Mouse (Mus musculus): ENCODE measurements around the gene 1700014D04Rik.
"Not testable (repeated sequence)": the region's sequence is repeated elsewhere in the genome, so short reads cannot be mapped to it uniquely, and the experiment has no call there.

The 1700014D04Rik gene

DNA sequence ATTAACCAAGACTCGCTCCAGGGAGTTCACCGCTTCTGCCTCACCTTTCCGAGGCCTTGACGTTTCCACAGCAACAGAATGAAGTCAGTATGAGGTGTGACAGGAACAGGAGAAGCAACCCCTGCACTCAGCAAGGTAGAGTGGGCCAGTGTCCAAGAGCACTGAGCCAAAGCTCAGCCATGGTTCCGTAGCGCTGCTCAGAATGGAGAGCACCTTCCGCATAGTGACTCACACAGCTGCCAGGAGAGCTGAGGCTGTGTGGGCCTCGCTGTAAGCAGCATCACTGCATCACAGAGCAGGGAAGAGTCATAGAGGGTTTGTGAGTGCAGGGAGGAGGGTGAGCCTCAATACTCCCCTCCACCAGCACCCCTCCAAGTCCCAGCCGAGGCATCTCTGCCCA, at the start of gene 1700014D04Rik:
1700014D04Rik (minus strand) TSS at position 42 of the 400 bp plus-strand sequence.
- DNase-seq (ENCODE audit: extremely low spot score, low read depth, low spot score) = no peak

DNA sequence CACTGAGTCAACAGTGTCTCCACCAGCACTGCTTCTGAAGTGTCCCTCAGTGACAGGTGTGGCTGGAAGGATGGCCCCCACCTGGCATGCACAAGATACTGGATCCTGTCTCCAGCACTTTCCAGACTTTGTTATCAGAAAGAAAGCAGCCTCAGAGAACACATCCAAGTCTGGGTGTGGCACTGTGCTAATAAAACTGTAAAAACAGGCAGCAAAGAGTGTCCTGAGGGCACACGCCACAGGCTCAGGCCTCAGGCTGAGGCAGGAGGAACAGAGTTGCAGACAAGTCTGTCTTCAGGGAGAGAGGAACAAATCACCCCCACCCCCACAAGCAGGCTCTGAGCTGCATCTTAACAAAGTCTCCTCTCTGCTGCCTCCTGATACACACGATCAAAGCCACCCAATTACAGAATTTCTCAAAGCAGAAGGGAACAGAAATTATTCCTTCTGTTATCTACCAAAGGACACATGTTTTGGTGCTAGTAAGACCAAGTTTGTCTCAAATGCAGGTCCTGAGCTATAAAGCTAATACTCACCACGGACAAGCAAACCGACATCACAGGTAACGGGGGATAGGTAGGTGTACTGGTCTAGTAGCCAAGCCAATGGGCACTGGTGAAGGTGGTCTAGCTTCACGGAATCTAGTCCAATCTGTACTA, 49.4 kb upstream of the 1700014D04Rik start:
- DNase-seq (ENCODE audit: extremely low spot score, low read depth, low spot score) = no peak

- no peak for DNase-seq (ENCODE audit: extremely low spot score, low read depth, low spot score)
Measured at GRCm38 (mm10) chr13:59794786-59795185, 48.2 kb upstream of the 1700014D04Rik start.

DNA sequence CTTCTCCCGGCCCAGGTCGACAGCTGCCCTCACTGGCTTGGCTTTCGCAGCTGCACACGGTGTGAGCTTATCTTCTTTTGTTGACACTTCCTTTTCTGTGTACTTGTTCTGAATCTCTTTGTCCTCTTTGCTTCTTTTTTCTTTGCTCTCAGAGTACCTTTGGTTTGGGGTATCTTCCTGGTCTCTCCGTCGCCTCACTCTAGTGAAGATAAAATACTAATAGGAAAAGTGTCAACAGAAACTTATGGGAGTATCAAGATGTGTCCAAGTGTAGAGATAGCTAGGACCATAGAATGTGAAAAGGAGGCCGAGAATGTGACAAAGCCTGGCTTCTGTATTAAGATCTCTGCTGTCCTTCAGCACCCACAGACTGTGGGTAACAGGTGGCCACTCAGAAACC, 35.6 kb upstream of the 1700014D04Rik start, which contains the start of gene Gm49354:
Gm49354 (minus strand) TSS at position 101 of the 400 bp plus-strand sequence.
- no peak for DNase-seq (ENCODE audit: extremely low spot score, low read depth, low spot score)

- DNase-seq (ENCODE audit: extremely low spot score, low read depth, low spot score) = not testable (repeated sequence)
Measured at GRCm38 (mm10) chr13:59779744-59780264, 33.3 kb upstream of the 1700014D04Rik start.

DNA sequence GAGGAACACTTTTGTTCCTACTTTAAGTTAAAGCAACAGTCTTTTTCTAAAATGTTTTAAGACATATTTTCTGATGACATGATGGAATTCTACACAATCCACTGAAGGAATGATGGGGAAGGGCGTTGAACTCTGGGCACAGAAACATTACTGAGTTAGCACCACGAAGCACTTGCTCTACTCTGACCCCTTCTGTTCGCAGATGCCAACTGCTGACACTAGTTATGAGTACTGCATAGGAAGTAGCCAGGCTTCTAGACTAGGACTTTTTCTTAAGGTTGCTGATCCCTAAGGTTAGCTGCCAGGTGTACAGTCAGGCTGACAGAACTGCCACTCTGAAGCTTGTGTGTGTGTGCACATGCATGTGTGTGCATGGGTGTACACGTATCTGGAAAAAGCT, 32.7 kb upstream of the 1700014D04Rik start:
- DNase-seq (ENCODE audit: extremely low spot score, low read depth, low spot score) = no peak

DNA sequence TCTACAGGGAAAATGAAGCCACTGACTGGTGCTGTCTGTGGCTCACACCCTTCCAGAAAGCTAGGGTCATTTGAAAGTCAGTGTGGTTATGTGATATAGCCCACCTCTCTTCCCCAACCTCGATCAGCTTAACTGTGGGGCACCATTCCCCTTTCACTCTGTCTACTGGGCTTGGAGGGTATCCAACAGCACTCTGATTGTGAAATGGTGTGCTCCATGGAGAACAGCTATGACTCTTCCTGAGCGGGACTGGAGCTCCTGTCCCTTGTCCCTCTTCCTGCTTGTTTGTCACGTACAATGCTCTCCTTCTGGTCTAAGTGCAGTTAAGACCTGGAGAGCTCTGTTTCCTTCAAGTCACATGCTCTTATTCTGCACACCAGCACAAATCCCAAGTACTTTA, 28.6 kb upstream of the 1700014D04Rik start:
- DNase-seq (ENCODE audit: extremely low spot score, low read depth, low spot score) = no peak

DNA sequence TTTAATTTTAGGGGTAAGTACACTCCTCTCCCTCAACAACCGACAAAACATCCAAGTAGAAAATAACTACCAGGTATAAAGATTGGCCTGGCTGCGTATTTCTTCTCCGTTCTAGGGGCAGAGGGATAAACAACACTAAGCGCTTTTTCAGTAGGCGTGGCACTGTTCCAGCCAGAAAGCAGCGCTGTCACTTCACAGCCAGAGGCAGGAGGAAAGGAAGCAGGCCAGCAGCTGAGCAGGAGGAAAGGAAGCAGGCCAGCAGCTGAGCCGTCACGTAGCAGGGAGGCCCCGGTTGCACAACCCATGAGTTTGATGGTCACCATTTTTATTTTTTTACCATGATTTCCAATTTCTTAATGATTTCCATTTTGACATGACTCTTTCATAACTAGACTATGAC, 24.7 kb upstream of the 1700014D04Rik start:
- no peak for DNase-seq (ENCODE audit: extremely low spot score, low read depth, low spot score)

- DNase-seq (ENCODE audit: extremely low spot score, low read depth, low spot score) = no peak
Measured at GRCm38 (mm10) chr13:59770847-59771246, 24.3 kb upstream of the 1700014D04Rik start.

DNA sequence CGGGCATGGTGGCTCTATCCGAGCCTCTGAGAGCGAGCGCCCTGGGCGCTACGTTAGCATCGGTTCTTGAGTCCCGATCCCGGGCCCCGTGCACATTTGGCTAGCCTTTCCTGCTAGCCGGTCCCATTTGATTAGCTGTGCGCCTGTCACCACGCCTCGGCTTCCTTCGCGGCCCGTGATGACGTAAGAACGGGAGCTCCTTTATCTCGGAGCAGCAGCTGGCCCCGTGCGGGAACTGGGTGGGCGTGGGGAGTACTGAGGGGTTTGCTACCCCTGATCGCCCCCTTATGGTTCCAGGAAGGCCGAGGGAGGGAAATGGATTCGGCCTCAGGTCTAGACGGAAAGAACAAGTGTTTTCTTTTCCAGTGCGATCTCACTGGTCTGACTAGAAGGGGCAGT, 23.6 kb upstream of the 1700014D04Rik start:
- DNase-seq (ENCODE audit: extremely low spot score, low read depth, low spot score) = peak; percentile 63

GRCm38 (mm10) chr13:59769296-59770163, 23.0 kb upstream of the 1700014D04Rik start, which contains the start of gene Isca1:
Isca1 (minus strand) TSS chr13:59769810.
- peak; percentile 89 for DNase-seq (ENCODE audit: extremely low spot score, low read depth, low spot score)

DNA sequence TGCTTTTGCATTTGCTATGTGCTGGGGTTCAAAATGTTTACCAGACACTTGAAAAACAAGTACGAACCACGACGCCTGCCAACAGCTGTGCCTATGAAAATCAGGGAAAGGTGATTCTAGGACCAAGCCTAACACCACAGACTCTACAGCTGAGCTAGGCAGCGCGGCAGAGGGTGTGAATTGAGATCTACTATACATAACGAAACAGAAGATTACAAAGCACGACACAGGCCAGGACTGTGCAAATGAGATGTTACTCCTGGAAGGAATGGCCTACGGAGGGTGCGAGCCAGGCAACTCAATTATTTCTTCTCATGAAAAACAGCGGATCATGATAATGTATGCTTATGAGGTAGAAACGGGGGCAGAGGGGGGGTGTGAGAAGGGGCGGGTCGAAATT, 22.0 kb upstream of the 1700014D04Rik start:
- no peak for DNase-seq (ENCODE audit: extremely low spot score, low read depth, low spot score)

DNA sequence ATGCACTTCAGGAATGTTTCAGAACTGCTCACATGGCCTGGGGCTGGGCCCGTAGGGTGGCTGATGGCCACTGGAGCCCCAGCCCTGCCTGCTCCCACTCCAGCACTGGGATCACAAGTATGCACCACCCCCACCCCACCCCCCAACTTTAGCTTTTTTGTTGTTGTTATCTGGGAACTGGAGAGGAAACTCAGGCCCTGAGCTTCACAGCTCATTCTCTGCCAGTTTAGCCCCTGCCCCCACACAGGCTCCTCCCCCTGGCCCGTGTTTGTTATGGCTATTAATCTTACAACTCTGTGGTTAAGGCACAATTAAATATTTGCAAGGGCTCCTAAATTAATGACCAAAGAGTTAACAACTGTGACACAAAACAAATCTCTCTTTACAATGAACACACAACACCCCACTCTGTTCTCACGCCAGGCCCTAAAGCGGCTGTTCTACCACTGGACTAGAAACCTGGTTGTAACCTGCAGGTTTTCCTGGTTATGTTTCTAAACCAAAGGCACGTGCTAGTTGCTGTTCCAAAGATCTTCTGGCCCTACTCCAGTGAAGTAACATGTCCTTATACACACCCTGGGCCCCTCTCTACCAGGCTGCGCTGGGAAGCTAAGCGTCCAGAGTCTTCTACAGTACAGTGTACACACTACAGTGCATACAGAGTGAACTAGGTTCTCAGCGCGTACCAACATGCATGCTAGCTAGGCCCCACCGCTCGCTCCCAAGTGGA, 20.4 kb upstream of the 1700014D04Rik start:
- no peak for DNase-seq (ENCODE audit: extremely low spot score, low read depth, low spot score)

DNA sequence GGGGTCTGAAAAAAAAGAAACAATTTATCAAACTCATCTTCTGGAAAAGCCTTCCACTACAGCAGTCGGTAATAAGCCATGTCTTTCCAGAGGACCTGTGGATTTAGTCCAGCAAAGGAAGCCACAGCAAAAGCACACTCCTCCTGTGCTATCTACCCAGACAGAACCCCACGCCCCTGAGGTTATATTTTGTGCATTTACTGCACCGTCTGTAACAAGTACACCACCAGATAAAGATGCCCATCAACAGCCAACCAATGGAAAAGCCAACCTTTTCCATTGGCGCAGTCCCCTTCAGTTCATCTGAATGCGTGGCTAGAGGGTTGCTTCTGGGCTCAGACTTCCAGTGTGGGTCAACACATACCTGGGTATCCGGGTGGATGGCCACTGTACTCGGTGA, 16.2 kb upstream of the 1700014D04Rik start:
- DNase-seq (ENCODE audit: extremely low spot score, low read depth, low spot score) = no peak

DNA sequence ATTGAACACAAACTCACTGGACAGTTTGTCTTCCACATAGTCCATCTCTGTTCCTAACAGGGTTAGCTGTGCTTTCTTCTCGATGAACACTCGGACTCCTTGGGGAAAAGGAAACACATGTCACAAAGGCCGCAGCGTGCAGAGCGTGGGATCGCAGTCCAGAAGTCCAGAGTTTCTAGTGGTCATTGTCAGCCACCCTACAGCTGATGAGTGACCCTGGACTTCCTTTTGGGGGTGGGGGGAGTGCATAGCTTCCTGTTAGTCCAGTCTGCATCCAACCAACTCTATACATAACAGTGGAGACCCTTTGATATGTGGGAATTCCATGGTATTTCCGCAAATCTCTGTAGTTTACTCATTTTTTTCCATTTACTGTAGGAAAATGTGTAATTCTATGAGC, 10.4 kb upstream of the 1700014D04Rik start:
- DNase-seq (ENCODE audit: extremely low spot score, low read depth, low spot score) = no peak

GRCm38 (mm10) chr13:59750310-59750709, 3.8 kb upstream of the 1700014D04Rik start:
- no peak for DNase-seq (ENCODE audit: extremely low spot score, low read depth, low spot score)

DNA sequence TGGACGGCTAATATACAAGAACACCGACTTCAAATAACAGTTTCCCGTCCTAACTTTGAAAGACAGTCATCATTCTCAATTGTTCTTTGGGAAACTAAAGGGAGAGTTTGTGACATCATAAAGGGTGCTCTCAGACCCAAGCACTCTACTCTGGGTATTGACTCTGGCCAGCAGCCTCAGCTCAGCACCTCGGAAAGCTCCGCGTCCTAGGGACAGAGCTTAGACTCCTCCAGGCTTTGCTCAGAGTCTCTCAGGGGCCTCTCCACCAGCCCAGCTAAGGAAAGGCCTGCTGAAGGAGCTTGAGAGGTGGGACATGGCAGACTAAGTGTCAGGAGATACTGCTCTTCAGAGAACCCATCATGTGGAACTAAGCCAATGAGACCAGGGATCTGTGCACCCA, 388 bp downstream of the 1700014D04Rik start:
- no peak for DNase-seq (ENCODE audit: extremely low spot score, low read depth, low spot score)

DNA sequence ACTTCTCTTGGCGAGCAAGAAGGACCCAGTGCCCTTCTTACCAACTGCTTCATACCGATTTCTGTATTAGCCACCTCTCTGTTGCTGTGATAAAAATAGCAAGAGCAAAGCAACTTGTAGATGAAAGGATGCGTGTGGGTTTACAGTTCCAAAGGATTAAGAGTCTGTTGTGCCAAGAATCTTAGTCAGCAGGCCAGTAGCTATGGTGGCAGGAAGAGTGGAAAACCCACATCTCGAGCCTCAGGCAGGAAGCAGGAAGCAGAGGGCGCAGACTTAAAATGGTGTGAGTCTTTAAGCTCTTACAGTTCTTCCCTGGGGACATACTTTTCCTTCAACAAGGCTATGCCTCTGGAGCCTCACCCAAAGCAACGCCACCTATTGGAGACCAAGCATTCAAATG, 1.1 kb downstream of the 1700014D04Rik start:
- DNase-seq (ENCODE audit: extremely low spot score, low read depth, low spot score) = no peak

GRCm38 (mm10) chr13:59741697-59742096, 4.9 kb downstream of the 1700014D04Rik start:
- DNase-seq (ENCODE audit: extremely low spot score, low read depth, low spot score) = no peak

- DNase-seq (ENCODE audit: extremely low spot score, low read depth, low spot score) = no peak
Measured at GRCm38 (mm10) chr13:59741096-59741495, 5.5 kb downstream of the 1700014D04Rik start.

DNA sequence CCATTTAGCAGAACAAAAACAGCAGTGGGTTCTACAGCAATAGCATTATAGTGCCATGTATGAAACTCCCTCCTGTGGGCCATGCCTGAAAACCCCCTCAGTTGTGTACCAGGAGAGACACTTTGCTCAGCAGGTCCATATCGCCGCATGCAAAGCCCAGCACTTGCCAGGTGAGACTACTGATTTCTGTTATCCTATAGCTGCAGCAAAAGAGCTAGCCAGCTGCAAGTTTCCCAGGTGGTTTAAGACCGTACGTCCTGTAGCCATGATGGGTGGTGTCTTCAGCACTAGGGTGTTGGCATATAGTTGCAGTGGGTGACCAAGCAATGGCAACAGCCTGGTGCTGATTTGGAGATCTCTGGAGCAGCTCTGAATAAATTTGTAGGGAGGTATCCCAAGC, 7.2 kb downstream of the 1700014D04Rik start:
- no peak for DNase-seq (ENCODE audit: extremely low spot score, low read depth, low spot score)
